Mouse (Mus musculus): ENCODE data around the gene Pla2g4e. TPM values are rescaled to one million over a fixed set of nuclear protein-coding genes. Genes with fewer than 3 reads are reported as not detected.

Gene Pla2g4e
- total RNA-seq, 1 experiment: 1.1 TPM

GRCm38 (mm10) chr2:120124096-120124495 is 121.0 kb downstream of the Pla2g4e start:
- Histone ChIP-seq H3K4me1 (ENCODE audit: control insufficient read depth in 2 of 2, insufficient read depth in 2 of 2, low read length in 2 of 2, poor library complexity in 1 of 2) (no peaks in the 10 kb centered on the region), H3K9me3 (ENCODE audit: control insufficient read depth, insufficient read depth, low read depth, low read length) (no peaks in the 10 kb centered on the region), H3K36me3 (ENCODE audit: control insufficient read depth, insufficient read depth, low read length, poor library complexity, severe bottlenecking) (peaks cover 2% of the 10 kb centered on the region), H3K9ac (ENCODE audit: insufficient read depth, low read depth, low read length, poor library complexity, severe bottlenecking) (no peak overlapping the region), H3K27ac (ENCODE audit: insufficient read depth, low read depth, low read length, poor library complexity, severe bottlenecking) (no peak overlapping the region), H3K4me3 (ENCODE audit: insufficient read depth in 1 of 2, low read depth in 1 of 2, low read length in 2 of 2, poor library complexity in 1 of 2, severe bottlenecking in 1 of 2) (no peak overlapping the region)
- in situ Hi-C loops (cut with MboI; ENCODE audit: low sequenced_read_pairs in 2 of 2, unreplicated experiment in 2 of 2): no loop called here
- TF ChIP-seq MAFK (IDR thresholded peaks at IDR 0.05; ENCODE audit: insufficient read depth, low read depth, low read length) (no peak), ZC3H11A (IDR thresholded peaks at IDR 0.05; ENCODE audit: borderline replicate concordance, low read depth, low read length) (no peak), HCFC1 (IDR thresholded peaks at IDR 0.05; ENCODE audit: borderline replicate concordance, insufficient read depth, low read length) (no peak), ZNF384 (IDR thresholded peaks at IDR 0.05; ENCODE audit: low read depth, low read length) (no peak), CHD2 (IDR thresholded peaks at IDR 0.05; ENCODE audit: low read depth, low read length) (no peak)
- no peak for DNase-seq (ENCODE audit: low read depth, low spot score)

DNA sequence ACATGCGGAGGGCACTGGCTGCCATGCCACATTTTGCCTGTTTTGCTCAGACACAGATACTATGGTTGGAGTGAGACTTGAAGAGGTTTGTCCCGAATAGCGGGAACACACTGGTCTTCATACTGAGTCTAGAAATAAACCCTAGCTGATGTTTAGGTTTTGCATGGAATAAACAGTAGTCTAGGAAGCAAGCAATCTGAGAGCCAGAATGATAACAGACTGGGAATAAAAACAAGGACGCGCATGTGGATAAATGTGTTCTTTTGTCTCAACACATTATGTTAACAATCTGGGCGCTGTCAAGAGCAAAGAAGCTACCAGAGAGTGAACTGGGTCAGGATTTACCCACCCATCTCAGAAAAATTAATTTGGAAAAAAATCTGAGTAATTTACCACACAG is 122.2 kb downstream of the Pla2g4e start:
- in situ Hi-C loops (cut with MboI; ENCODE audit: low sequenced_read_pairs in 2 of 2, unreplicated experiment in 2 of 2): no loop called here
- Histone ChIP-seq H3K9ac (ENCODE audit: insufficient read depth, low read depth, low read length, poor library complexity, severe bottlenecking) (no peak overlapping the region), H3K4me3 (ENCODE audit: insufficient read depth in 1 of 2, low read depth in 1 of 2, low read length in 2 of 2, poor library complexity in 1 of 2, severe bottlenecking in 1 of 2) (no peak overlapping the region), H3K9me3 (ENCODE audit: control insufficient read depth, insufficient read depth, low read depth, low read length) (no peaks in the 10 kb centered on the region), H3K27ac (ENCODE audit: insufficient read depth, low read depth, low read length, poor library complexity, severe bottlenecking) (no peak overlapping the region), H3K36me3 (ENCODE audit: control insufficient read depth, insufficient read depth, low read length, poor library complexity, severe bottlenecking) (peaks cover 2% of the 10 kb centered on the region), H3K4me1 (ENCODE audit: control insufficient read depth in 2 of 2, insufficient read depth in 2 of 2, low read length in 2 of 2, poor library complexity in 1 of 2) (no peaks in the 10 kb centered on the region)
- no peak for DNase-seq (ENCODE audit: low read depth, low spot score)
- TF ChIP-seq MAFK (IDR thresholded peaks at IDR 0.05; ENCODE audit: insufficient read depth, low read depth, low read length) (no peak), ZNF384 (IDR thresholded peaks at IDR 0.05; ENCODE audit: low read depth, low read length) (no peak), ZC3H11A (IDR thresholded peaks at IDR 0.05; ENCODE audit: borderline replicate concordance, low read depth, low read length) (no peak), CHD2 (IDR thresholded peaks at IDR 0.05; ENCODE audit: low read depth, low read length) (no peak), HCFC1 (IDR thresholded peaks at IDR 0.05; ENCODE audit: borderline replicate concordance, insufficient read depth, low read length) (no peak)

- Histone ChIP-seq H3K9ac (ENCODE audit: insufficient read depth, low read depth, low read length, poor library complexity, severe bottlenecking) (no peak overlapping the region), H3K36me3 (ENCODE audit: control insufficient read depth, insufficient read depth, low read length, poor library complexity, severe bottlenecking) (no peaks in the 10 kb centered on the region; the same call in 1 of the 2 replicates), H3K27ac (ENCODE audit: insufficient read depth, low read depth, low read length, poor library complexity, severe bottlenecking) (no peak overlapping the region), H3K4me1 (ENCODE audit: control insufficient read depth in 2 of 2, insufficient read depth in 2 of 2, low read length in 2 of 2, poor library complexity in 1 of 2) (no peaks in the 10 kb centered on the region), H3K4me3 (ENCODE audit: insufficient read depth in 1 of 2, low read depth in 1 of 2, low read length in 2 of 2, poor library complexity in 1 of 2, severe bottlenecking in 1 of 2) (no peak overlapping the region), H3K9me3 (ENCODE audit: control insufficient read depth, insufficient read depth, low read depth, low read length) (no peaks in the 10 kb centered on the region)
- DNase-seq (ENCODE audit: low read depth, low spot score): no peak
- in situ Hi-C loops (cut with MboI; ENCODE audit: low sequenced_read_pairs in 2 of 2, unreplicated experiment in 2 of 2): no loop called here
- TF ChIP-seq ZC3H11A (IDR thresholded peaks at IDR 0.05; ENCODE audit: borderline replicate concordance, low read depth, low read length) (no peak), CHD2 (IDR thresholded peaks at IDR 0.05; ENCODE audit: low read depth, low read length) (no peak), HCFC1 (IDR thresholded peaks at IDR 0.05; ENCODE audit: borderline replicate concordance, insufficient read depth, low read length) (no peak), MAFK (IDR thresholded peaks at IDR 0.05; ENCODE audit: insufficient read depth, low read depth, low read length) (no peak), ZNF384 (IDR thresholded peaks at IDR 0.05; ENCODE audit: low read depth, low read length) (no peak)
Observed at GRCm38 (mm10) chr2:120117346-120117745, 127.8 kb downstream of the Pla2g4e start.

Other genes starting within 250 kb of the Pla2g4e start
- 7.2 and 12.6 TPM in 2 replicates for gene Jmjd7, start 217.9 kb downstream of the Pla2g4e start, total RNA-seq (2012; rRNA removed)
- gene Gm28042, start 217.8 kb downstream of the Pla2g4e start, total RNA-seq (2012; rRNA removed): 2.9 and 7.3 TPM in 2 replicates
- gene Pla2g4b, start 211.9 kb downstream of the Pla2g4e start, total RNA-seq (2012; rRNA removed): 2.7 and 6.3 TPM in 2 replicates
- gene Ehd4, start 90.7 kb downstream of the Pla2g4e start, total RNA-seq (2012; rRNA removed): 10.7 and 19.4 TPM in 2 replicates
- gene Pla2g4d, start 43.9 kb upstream of the Pla2g4e start, total RNA-seq (2012; rRNA removed): not detected in 2 replicates
- gene Pla2g4f, start 68.8 kb upstream of the Pla2g4e start, total RNA-seq (2012; rRNA removed): 0.89 and 2.1 TPM in 2 replicates
- 22.4 and 27.1 TPM in 2 replicates for gene Vps39, start 107.8 kb upstream of the Pla2g4e start, total RNA-seq (2012; rRNA removed)
- gene Ganc, start 158.6 kb upstream of the Pla2g4e start, total RNA-seq (2012; rRNA removed): 5.1 TPM in 2 replicates
- gene Tmem87a, start 158.8 kb upstream of the Pla2g4e start, total RNA-seq (2012; rRNA removed): 71.0 and 71.7 TPM in 2 replicates
- 8.6 and 11.3 TPM in 2 replicates for gene Capn3, start 210.7 kb upstream of the Pla2g4e start, total RNA-seq (2012; rRNA removed)